Mouse (Mus musculus) liver, embryonic 14.5 days (tissue): ENCODE data around the gene AW011738.

Experiments
- CTCF ChIP-seq: IDR thresholded peaks from 2 replicates; pipeline ENCODE4 v1.5.1; 2016; ENCODE audit warnings: antibody characterized with exemption, low read depth, control low read depth
- EP300 ChIP-seq: IDR thresholded peaks from 2 replicates; pipeline ENCODE4 v1.6.1; 2016; ENCODE audit warnings: antibody characterized with exemption, low read depth

GRCm38 (mm10) chr4:156234021-156234501, 31.0 kb downstream of the AW011738 start:
- TF ChIP-seq CTCF (no peak), EP300 (no peak)
